Mouse (Mus musculus): Measurements from ENCODE around the gene Sp9.
A peak's percentile ranks its signal among the peaks of the same experiment; 100 is the strongest.

The Sp9 gene

GRCm38 (mm10) chr2:73313117-73313501 lies 41.4 kb downstream of the Sp9 start:
- peak; percentile 25 to 61 for DNase-seq

GRCm38 (mm10) chr2:73314311-73314710 lies 42.6 kb downstream of the Sp9 start:
- no peak for DNase-seq

DNA sequence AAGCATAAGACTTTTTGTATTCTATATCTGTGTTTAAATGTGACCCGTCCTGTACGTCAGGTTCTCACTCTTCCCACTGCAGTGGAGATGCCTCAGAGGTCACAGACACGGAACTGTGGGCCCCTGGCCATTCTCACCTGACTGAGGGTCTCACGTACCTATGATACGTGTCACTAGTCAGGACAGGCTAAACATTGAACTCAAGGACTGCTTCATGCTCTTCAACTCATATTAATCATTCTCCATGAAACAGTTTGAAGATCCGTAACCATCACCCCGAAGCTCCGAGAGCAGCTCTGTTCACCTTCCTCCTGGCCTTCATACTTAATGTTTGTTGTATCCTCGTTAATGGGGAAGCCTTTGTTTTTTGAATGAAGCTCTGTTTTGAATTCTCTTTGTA lies 45.7 kb downstream of the Sp9 start:
- no peak for DNase-seq

GRCm38 (mm10) chr2:73319218-73319617 lies 47.5 kb downstream of the Sp9 start:
- no peak for DNase-seq

DNA sequence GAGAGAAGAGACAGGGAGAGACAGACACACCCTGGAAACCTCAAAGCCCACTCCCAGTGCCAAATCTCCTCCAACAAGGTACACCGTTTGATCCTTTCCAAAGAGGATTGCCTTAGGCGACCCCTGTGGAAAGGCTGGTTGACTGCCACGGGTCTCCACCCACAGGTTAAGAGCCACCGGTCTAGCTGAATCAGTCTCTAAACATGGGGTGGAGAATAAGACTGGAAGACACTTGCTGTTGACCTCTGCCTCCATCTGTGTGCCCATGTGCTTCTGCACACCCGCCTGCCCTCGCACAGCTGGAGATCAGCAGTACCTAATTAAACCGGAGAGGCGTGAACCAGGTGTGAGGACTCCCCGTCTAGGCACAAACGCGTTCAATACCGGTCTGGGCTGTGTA lies 51.3 kb downstream of the Sp9 start:
- no peak for DNase-seq

GRCm38 (mm10) chr2:73325871-73326270 lies 54.1 kb downstream of the Sp9 start:
- no peak for DNase-seq
